Mouse (Mus musculus) G1E (cell line): ENCODE results near the gene Map3k13.

Experiments
- CTCF ChIP-seq: IDR thresholded peaks from 2 replicates; pipeline ENCODE4 v1.5.1; 2012; ENCODE audit warnings: low read depth, low read length, inconsistent platforms, mixed read lengths
- POLR2AphosphoS5 ChIP-seq: IDR thresholded peaks from 2 replicates; pipeline ENCODE4 v1.6.1; 2012; ENCODE audit warnings: low read depth, low read length, inconsistent platforms; ENCODE audit not compliant: insufficient replicate concordance
- TAL1 ChIP-seq: conservative IDR thresholded peaks from 2 replicates; pipeline ENCODE4 v1.6.1; 2012; ENCODE audit warnings: low read depth, low read length, inconsistent platforms, mixed read lengths

- TF ChIP-seq CTCF (peak; percentile 91), TAL1 (no peak), POLR2AphosphoS5 (no peak)
These were observed 20.9 kb downstream of the Map3k13 start for GRCm38 (mm10) chr16:21814861-21815668.
